Mouse (Mus musculus) gastrocnemius, adult 18-20 months (tissue): ENCODE measurements around the gene Gm17622. TPM values are rescaled to one million over a fixed set of nuclear protein-coding genes. Genes with fewer than 3 reads are reported as not detected.

Experiments
- DNase-seq: peaks from one replicate; pipeline ENCODE4 v3.0.0; 2021; ENCODE audit warnings: low spot score
- long read RNA-seq, 2 experiments: library from polyadenylated mRNA; stranded (forward); transcript quantifications; one replicate each; pipeline ENCODE4 v2.0.0; 2021
- total RNA-seq, 2 experiments: library from RNA; stranded (reverse); gene quantifications; 2 replicates each; pipeline ENCODE4 v1.2.3; 2021

Gm17622 gene
- total RNA-seq: not detected
- long read RNA-seq, experiment 1: 0 reads
- long read RNA-seq, experiment 2: 0 reads

GRCm38 (mm10) chr13:96490433-96490832 is at the start of gene Gm17622:
Gene Gm17622 (plus strand): TSS chr13:96490733.
- no peak for DNase-seq

GRCm38 (mm10) chr13:96450205-96450856 is 40.2 kb upstream of the Gm17622 start:
- DNase-seq: no peak

GRCm38 (mm10) chr13:96450869-96451268 is 39.7 kb upstream of the Gm17622 start:
- DNase-seq: peak; percentile 28

- no peak for DNase-seq
These were observed 39.0 kb upstream of the Gm17622 start for GRCm38 (mm10) chr13:96451386-96452140.

- DNase-seq: no peak
These were observed 37.9 kb upstream of the Gm17622 start for GRCm38 (mm10) chr13:96452621-96453020.

GRCm38 (mm10) chr13:96454288-96454687 is 36.2 kb upstream of the Gm17622 start:
- no peak for DNase-seq

- no peak for DNase-seq
These were observed 33.0 kb upstream of the Gm17622 start for GRCm38 (mm10) chr13:96457566-96457965.

GRCm38 (mm10) chr13:96458018-96458417 is 32.5 kb upstream of the Gm17622 start:
- DNase-seq: no peak

- no peak for DNase-seq
These were observed 31.9 kb upstream of the Gm17622 start for GRCm38 (mm10) chr13:96458606-96459005.

- no peak for DNase-seq
These were observed 27.9 kb upstream of the Gm17622 start for GRCm38 (mm10) chr13:96462644-96463043.

- DNase-seq: no peak
These were observed 25.2 kb upstream of the Gm17622 start for GRCm38 (mm10) chr13:96465315-96465714.

GRCm38 (mm10) chr13:96468678-96469077 is 21.9 kb upstream of the Gm17622 start:
- no peak for DNase-seq

- DNase-seq: no peak
These were observed 20.0 kb upstream of the Gm17622 start for GRCm38 (mm10) chr13:96470556-96470955.

GRCm38 (mm10) chr13:96470957-96471356 is 19.6 kb upstream of the Gm17622 start, which contains the start of gene Ankdd1b:
Gene Ankdd1b (minus strand): TSS chr13:96471198.
- DNase-seq: no peak

- no peak for DNase-seq
These were observed 13.3 kb upstream of the Gm17622 start for GRCm38 (mm10) chr13:96477226-96477625.

- no peak for DNase-seq
These were observed 11.5 kb upstream of the Gm17622 start for GRCm38 (mm10) chr13:96478991-96479390.

GRCm38 (mm10) chr13:96487230-96487629 is 3.3 kb upstream of the Gm17622 start:
- no peak for DNase-seq

GRCm38 (mm10) chr13:96487968-96488367 is 2.6 kb upstream of the Gm17622 start:
- no peak for DNase-seq

GRCm38 (mm10) chr13:96496630-96497029 is 6.1 kb downstream of the Gm17622 start:
- DNase-seq: no peak

GRCm38 (mm10) chr13:96499891-96500290 is 9.4 kb downstream of the Gm17622 start:
- no peak for DNase-seq

GRCm38 (mm10) chr13:96505661-96506060 is 15.1 kb downstream of the Gm17622 start:
- no peak for DNase-seq

- DNase-seq: no peak
These were observed 15.8 kb downstream of the Gm17622 start for GRCm38 (mm10) chr13:96506313-96506712.

- DNase-seq: no peak
These were observed 17.0 kb downstream of the Gm17622 start for GRCm38 (mm10) chr13:96507541-96507940.
